Mouse (Mus musculus): ENCODE results near the gene 4930486L24Rik.
"Not testable (repeated sequence)": the region's sequence is repeated elsewhere in the genome, so short reads cannot be mapped to it uniquely, and the experiment has no call there.

DNA sequence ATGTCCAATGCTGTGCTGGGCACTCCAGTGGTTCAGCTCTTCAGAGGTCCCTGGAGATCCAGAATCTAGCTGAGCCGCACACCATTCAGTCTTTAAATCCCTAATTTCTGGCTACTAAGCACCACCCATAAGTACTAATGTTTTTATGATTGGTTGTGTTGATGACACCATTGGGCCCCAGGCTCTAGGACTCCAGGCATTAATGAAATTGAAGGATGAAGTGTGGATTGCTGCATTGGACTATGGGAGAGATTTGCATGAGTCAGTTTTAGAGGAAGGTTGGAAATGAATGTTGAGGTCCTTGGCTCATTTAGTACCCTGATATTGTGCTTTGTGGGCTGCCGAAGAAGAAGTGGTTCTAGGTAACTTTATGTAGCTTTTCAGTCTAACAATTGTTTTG is 40.5 kb upstream of the 4930486L24Rik start, which contains the start of gene Tpbpb:
- TF ChIP-seq CTCF (IDR thresholded peaks at IDR 0.05; ENCODE audit: low read depth, low read length); POLR2AphosphoS5 (IDR thresholded peaks at IDR 0.05; ENCODE audit: insufficient replicate concordance, low read depth, low read length); GATA1 (IDR thresholded peaks at IDR 0.05; ENCODE audit: borderline replicate concordance, low read length); TAL1 (conservative IDR thresholded peaks at IDR 0.05; ENCODE audit: low read depth, low read length): not testable (repeated sequence)
